Mouse (Mus musculus) telencephalon, adult 2 months (tissue): ENCODE measurements around the gene Ncs1.

Experiments
- DNase-seq: peaks from one replicate; pipeline ENCODE4 v3.0.0-alpha.2; 2011; ENCODE audit warnings: low read depth, low spot score

Gene Ncs1

GRCm38 (mm10) chr2:31337706-31338330, 92.2 kb downstream of the Ncs1 start:
- DNase-seq, result no peak

GRCm38 (mm10) chr2:31339826-31340225, 94.2 kb downstream of the Ncs1 start:
- DNase-seq, result no peak

DNA sequence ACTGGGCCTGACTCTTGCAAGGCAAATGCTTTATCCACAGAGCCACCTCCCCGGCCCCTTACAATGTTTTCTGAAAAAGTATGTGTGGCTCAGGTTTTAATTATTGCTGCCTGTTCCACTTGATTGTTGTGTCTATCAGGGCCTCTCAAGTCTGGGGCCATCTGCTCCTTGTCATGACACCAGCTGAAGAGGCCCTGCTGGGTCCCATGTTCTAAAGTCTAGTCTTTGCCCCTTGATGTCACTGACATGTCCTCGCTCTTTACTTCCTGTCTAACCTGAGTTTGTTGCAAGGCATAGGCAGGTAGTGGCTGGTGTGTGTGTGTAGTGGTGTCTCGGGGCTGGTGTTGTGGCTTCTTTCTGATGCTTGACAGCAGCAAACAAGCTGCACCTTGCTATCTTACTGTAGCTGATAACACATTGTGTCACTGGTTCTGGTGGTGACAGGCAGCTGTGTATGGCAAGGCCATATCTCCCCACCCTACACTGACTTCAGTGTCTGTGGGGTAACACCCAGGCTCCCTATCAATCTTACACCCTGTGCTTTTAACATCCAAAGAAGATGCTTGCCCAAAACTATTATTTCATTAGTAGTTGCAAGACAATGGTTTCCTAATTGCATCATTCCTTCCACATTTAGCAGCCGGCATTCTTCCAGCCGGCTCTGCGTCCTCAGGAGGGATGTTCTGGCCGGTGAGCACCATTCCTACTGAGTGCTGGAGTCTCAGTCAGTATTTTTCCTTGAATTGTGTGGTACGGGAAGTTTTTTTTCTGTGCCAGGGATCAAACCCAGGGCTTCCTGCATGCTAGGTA, 96.3 kb downstream of the Ncs1 start:
- no peak for DNase-seq
